ENCODE assay signal across 18 mouse cellular contexts in genomic region chr1:92170616-92171235, GRCm38 (mm10). TPM values are rescaled to one million over a fixed set of nuclear protein-coding genes. Genes with fewer than 3 reads are reported as not detected.
DNase-seq lines count a peak whose midpoint lies in the region; ATAC-seq and TF ChIP-seq lines count a peak whose summit lies in the region.
"Had no signal": no experiment of that assay in that cellular context is flagged by ENCODE, and none has a peak within 500 bp of the region (broad histone marks: within the 10 kb centered on the region; RNA-seq: fewer than 3 reads in every experiment).

No protein-coding gene starts in this region.

- no peak overlapping the region for H3K9ac ChIP-seq in liver, postnatal 0 days (replicated peaks)
- H3K9ac ChIP-seq: intestine, embryonic 15.5 days; limb, embryonic 13.5 days; neural tube, embryonic 15.5 days had no signal

- no peak for DNase-seq in cerebellum, postnatal 4 days (ENCODE audit: low spot score in 2 of 2)
- peak; percentile 60 to 62 for DNase-seq in right cerebral cortex, adult 2 months (ENCODE audit: low spot score in 2 of 2)
- no peak for DNase-seq in right cerebral cortex, postnatal 14 days
- peak; percentile 38 to 51 for DNase-seq in left cerebral cortex, adult 2 months (ENCODE audit: extremely low spot score in 1 of 2, low spot score in 2 of 2)
- DNase-seq in telencephalon, adult 2 months (ENCODE audit: low read depth, low spot score) = peak; percentile 71
- no peak for DNase-seq in liver, postnatal 0 days
- DNase-seq in gastrocnemius, postnatal 4 days (ENCODE audit: low spot score in 2 of 2) = no peak
- DNase-seq: gastrocnemius, postnatal 25 days; kidney, postnatal 10 days; lung, adult 2 months; thymus, postnatal 4 days had no signal

- TF ChIP-seq EP300 in liver, postnatal 0 days (IDR thresholded peaks at IDR 0.05; ENCODE audit: low read depth) = no peak

- no peaks in the 10 kb centered on the region for H3K9me3 ChIP-seq in liver, postnatal 0 days (ENCODE audit: low read length)
- H3K9me3 ChIP-seq: hindbrain, embryonic 10.5 days; intestine, embryonic 15.5 days; limb, embryonic 13.5 days; neural tube, embryonic 15.5 days had no signal

- TF ChIP-seq CTCF in left cerebral cortex, adult 2 months (IDR thresholded peaks at IDR 0.05) = no peak
- TF ChIP-seq CTCF in liver, postnatal 0 days (IDR thresholded peaks at IDR 0.05; ENCODE audit: low read depth) = no peak

- H3K36me3 ChIP-seq in liver, postnatal 0 days (replicated peaks; ENCODE audit: insufficient read depth, low read length) = no peaks in the 10 kb centered on the region
- H3K36me3 ChIP-seq: intestine, embryonic 15.5 days; limb, embryonic 13.5 days; neural tube, embryonic 15.5 days had no signal

- H3K27ac ChIP-seq in left cerebral cortex, adult 2 months = peak overlapping the region; percentile 53
- no peak overlapping the region for H3K27ac ChIP-seq in liver, postnatal 0 days (ENCODE audit: low read depth)
- H3K27ac ChIP-seq: hindbrain, embryonic 10.5 days; intestine, embryonic 15.5 days; limb, embryonic 13.5 days; neural tube, embryonic 15.5 days had no signal

- H3K4me1 ChIP-seq in liver, postnatal 0 days (ENCODE audit: insufficient read depth) = no peaks in the 10 kb centered on the region

- H3K4me3 ChIP-seq in left cerebral cortex, adult 2 months = no peak overlapping the region
- no peak overlapping the region for H3K4me3 ChIP-seq in liver, postnatal 0 days (ENCODE audit: low read depth, low read length)
- H3K4me3 ChIP-seq: hindbrain, embryonic 10.5 days; intestine, embryonic 15.5 days; limb, embryonic 13.5 days; neural tube, embryonic 15.5 days had no signal

- ATAC-seq in cerebellum, adult (ENCODE audit: insufficient number of reproducible peaks, low FRiP score, low TSS enrichment) = peak; percentile 49
- no peak for ATAC-seq in liver, postnatal 0 days
- ATAC-seq: forebrain, embryonic 14.5 days; intestine, embryonic 15.5 days had no signal

- WGBS in liver, postnatal 0 days (ENCODE audit: insufficient replicate concordance) = 91% methylated on average over 5 of the region's 5 CpGs

- H3K27me3 ChIP-seq in liver, postnatal 0 days (ENCODE audit: insufficient read depth, low read length) = no peaks in the 10 kb centered on the region
- H3K27me3 ChIP-seq: CH12.LX; intestine, embryonic 15.5 days; limb, embryonic 13.5 days; neural tube, embryonic 15.5 days had no signal

- intact Hi-C loops in left cerebral cortex, adult 2 months (cut with DNase I) = loop anchor here (5.0 kb wide), 1 partner anchor 282 kb away; no protein-coding TSS in a partner anchor

- H3K4me2 ChIP-seq in liver, postnatal 0 days (ENCODE audit: low read depth, low read length) = no peak overlapping the region
- H3K4me2 ChIP-seq: intestine, embryonic 15.5 days; limb, embryonic 13.5 days; neural tube, embryonic 15.5 days had no signal

RNA-seq across cellular contexts. Expression of gene Hdac4, which starts 24.8 kb away (rescaled TPM):
- 100 to 1,000 TPM; 121 to 123 TPM for total RNA-seq in left cerebral cortex, adult 2 months (2021)
- 3.0 and 3.8 TPM in 2 replicates for polyA plus RNA-seq in liver, postnatal 0 days (2015; fragmentation: Nextera tagmentation; extraction: Ambion mirVana)
- 10 to 100 TPM; 59.1 to 62.9 TPM for total RNA-seq in gastrocnemius, postnatal 4 days (2021)

Comparison
In these comparisons a context has a peak if more than half of its experiments do, and no peak if none do; other contexts are left out.
1. DNase-seq: peak in right cerebral cortex, adult 2 months (2 of 2), left cerebral cortex, adult 2 months (2 of 2) and telencephalon, adult 2 months (single experiment); none in cerebellum, postnatal 4 days (0 of 2), right cerebral cortex, postnatal 14 days (single experiment), liver, postnatal 0 days (single experiment) and gastrocnemius, postnatal 4 days (0 of 2).